Mouse (Mus musculus) kidney, adult 2 months (tissue): ENCODE measurements around the gene Gm4491. TPM values are rescaled to one million over a fixed set of nuclear protein-coding genes. Genes with fewer than 3 reads are reported as not detected.
"Not testable (repeated sequence)": the region's sequence is repeated elsewhere in the genome, so short reads cannot be mapped to it uniquely, and the experiment has no call there.

Experiments
- DNase-seq: peaks from one replicate; pipeline ENCODE4 v3.0.0; 2021
- H3K27ac ChIP-seq: fragments of 200-500 bp; 2 replicates; pipeline ENCODE4 v1.5.1; 2012; ENCODE audit warnings: low read depth, low read length, control low read depth, inconsistent platforms; ENCODE audit not compliant: insufficient read depth
- H3K27me3 ChIP-seq: fragments of 200-500 bp; replicated peaks from 2 replicates; pipeline ENCODE4 v1.6.1; 2012; ENCODE audit warnings: mild to moderate bottlenecking, moderate library complexity, low read length, inconsistent platforms; ENCODE audit not compliant: control insufficient read depth, insufficient read depth
- H3K36me3 ChIP-seq: fragments of 200-500 bp; 2 replicates; pipeline ENCODE4 v1.6.1; 2012; ENCODE audit warnings: mild to moderate bottlenecking, moderate library complexity, low read length, inconsistent platforms; ENCODE audit not compliant: control insufficient read depth, insufficient read depth
- H3K4me1 ChIP-seq: fragments of 200-500 bp; 2 replicates; pipeline ENCODE4 v1.6.1; 2011; ENCODE audit warnings: low read length; ENCODE audit not compliant: control insufficient read depth, insufficient read depth
- H3K4me3 ChIP-seq: fragments of 200-500 bp; 2 replicates; pipeline ENCODE4 v1.5.1; 2011; ENCODE audit warnings: mild to moderate bottlenecking, low read depth, low read length, control low read depth; ENCODE audit not compliant: insufficient read depth
- CTCF ChIP-seq: fragments of 200-500 bp; conservative IDR thresholded peaks from 2 replicates; pipeline ENCODE4 v1.5.1; 2011; ENCODE audit warnings: low read depth, mild to moderate bottlenecking, control low read depth, low read length, moderate library complexity, mixed read lengths; ENCODE audit not compliant: insufficient read depth, insufficient read length
- POLR2A ChIP-seq: fragments of 200-500 bp; IDR thresholded peaks from one replicate; pipeline ENCODE4 v1.6.1; 2011; ENCODE audit warnings: low read depth, low read length, control low read depth
- WGBS: fragments of 180-500 bp; shearing (Covaris S2); methylation state at CpG from one replicate; pipeline ENCODE4 v1.1.7; 2018; 5-methylcytosine and 5-hydroxymethylcytosine counted together
- polyA plus RNA-seq: library from polyadenylated mRNA; depleted of rRNA; stranded (reverse); fragments of >200 nt; gene quantifications from 2 replicates; pipeline ENCODE4 v1.2.3, GENCODE M21; 2012; rRNA removed

Gene Gm4491
- polyA plus RNA-seq, 1 experiment = not detected

GRCm38 (mm10) chr14:57089107-57089506, 26.6 kb downstream of the Gm4491 start:
- peak; percentile 96 for DNase-seq
- TF ChIP-seq POLR2A (no peak), CTCF (no peak)
- no peaks in the 10 kb centered on the region for H3K36me3 ChIP-seq
- H3K27me3 ChIP-seq = no peaks in the 10 kb centered on the region
- peaks cover 9% of the 10 kb centered on the region for H3K4me1 ChIP-seq
- H3K27ac ChIP-seq = peak overlapping the region; percentile 89
- WGBS = 62% methylated on average over 7 of the region's 7 CpGs
- no peak overlapping the region for H3K4me3 ChIP-seq

- TF ChIP-seq CTCF (no peak), POLR2A (no peak)
- Histone ChIP-seq H3K27me3 (no peaks in the 10 kb centered on the region), H3K4me3 (no peak overlapping the region), H3K27ac (peak overlapping the region; percentile 89), H3K4me1 (peaks cover 11% of the 10 kb centered on the region; the same call in 1 of the 2 replicates), H3K36me3 (no peaks in the 10 kb centered on the region)
- DNase-seq = peak; percentile 85
- WGBS = 11% methylated on average over 11 of the region's 11 CpGs
Observed at GRCm38 (mm10) chr14:57084180-57084668, 31.5 kb downstream of the Gm4491 start.

- H3K4me1 ChIP-seq = peaks cover 11% of the 10 kb centered on the region; the same call in 1 of the 2 replicates
- no peak overlapping the region for H3K4me3 ChIP-seq
- H3K27ac ChIP-seq = no peak overlapping the region
- H3K27me3 ChIP-seq = no peaks in the 10 kb centered on the region
- 100% methylated on average over 1 of the region's 1 CpGs for WGBS
- no peaks in the 10 kb centered on the region for H3K36me3 ChIP-seq
- DNase-seq = no peak
- TF ChIP-seq CTCF = no peak
- no peak for TF ChIP-seq POLR2A
Observed at GRCm38 (mm10) chr14:57082863-57083262, 32.8 kb downstream of the Gm4491 start.

GRCm38 (mm10) chr14:57075537-57075936, 40.1 kb downstream of the Gm4491 start:
- Histone ChIP-seq H3K36me3 (no peaks in the 10 kb centered on the region), H3K4me3 (no peak overlapping the region), H3K27ac (no peak overlapping the region), H3K27me3 (no peaks in the 10 kb centered on the region), H3K4me1 (no peaks in the 10 kb centered on the region)
- peak; percentile 44 for DNase-seq
- TF ChIP-seq CTCF (peak; percentile 67), POLR2A (no peak)
- WGBS = 69% methylated on average over 6 of the region's 6 CpGs

GRCm38 (mm10) chr14:57069906-57070305, 45.8 kb downstream of the Gm4491 start:
- not testable (repeated sequence) for H3K27me3 ChIP-seq, H3K4me3 ChIP-seq, H3K36me3 ChIP-seq, H3K4me1 ChIP-seq, H3K27ac ChIP-seq
- DNase-seq = peak; percentile 54
- WGBS = 8% methylated on average over 2 of the region's 2 CpGs
- peak; percentile 51 for TF ChIP-seq CTCF

- DNase-seq = no peak
- Histone ChIP-seq H3K4me3 (no peak overlapping the region), H3K4me1 (no peaks in the 10 kb centered on the region), H3K27ac (no peak overlapping the region), H3K36me3 (no peaks in the 10 kb centered on the region), H3K27me3 (no peaks in the 10 kb centered on the region)
- TF ChIP-seq CTCF (no peak), POLR2A (no peak)
Observed at GRCm38 (mm10) chr14:57066053-57066452, 49.6 kb downstream of the Gm4491 start.

Other genes starting within 250 kb of the Gm4491 start
- 7.6 and 9.5 TPM in 2 replicates for gene Zmym2, start 229.2 kb downstream of the Gm4491 start, polyA plus RNA-seq
- 1.0 and 1.3 TPM in 2 replicates for gene Gja3, start 57.8 kb downstream of the Gm4491 start, polyA plus RNA-seq
- gene Gjb2, start 11.2 kb downstream of the Gm4491 start, polyA plus RNA-seq = 76.9 and 81.3 TPM in 2 replicates
- gene Gjb6, start 17.7 kb upstream of the Gm4491 start, polyA plus RNA-seq = 0.09 and 0.34 TPM in 2 replicates